Mouse (Mus musculus): ENCODE data around the gene Prss48. TPM values are rescaled to one million over a fixed set of nuclear protein-coding genes. Genes with fewer than 3 reads are reported as not detected.

Gene Prss48
- total RNA-seq, 2 experiments from 2014 or later: not detected

DNA sequence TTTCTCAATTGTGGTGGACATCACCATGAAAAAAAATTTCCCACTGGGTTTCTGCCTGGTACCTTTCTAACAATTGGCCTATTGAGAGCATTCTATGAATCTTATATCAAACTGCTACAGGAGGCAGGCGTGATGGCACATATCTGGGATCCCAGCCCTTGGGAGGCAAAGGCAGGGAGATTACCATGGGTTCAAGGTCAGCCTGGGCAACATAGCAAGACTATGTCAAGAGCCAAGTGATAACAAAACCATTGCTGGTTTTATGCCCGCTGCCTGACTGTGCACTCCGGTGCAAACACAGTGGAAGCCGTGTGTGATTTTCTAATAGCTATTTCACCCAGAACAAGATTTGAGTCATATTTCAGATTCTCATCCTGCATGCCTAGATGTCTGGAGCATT, 51.4 kb downstream of the Prss48 start:
- DNase-seq (ENCODE audit: low spot score): no peak

Other genes starting within 250 kb of the Prss48 start
- 10 to 100 TPM; 50.7 to 54.3 TPM for gene Fam160a1, start 185.2 kb downstream of the Prss48 start, total RNA-seq (2021)
- gene Glt28d2, start 115.0 kb downstream of the Prss48 start, total RNA-seq (2021): 1 to 10 TPM; 6.0 to 9.3 TPM
- gene Gm37240, start 115.0 kb downstream of the Prss48 start, total RNA-seq (2021): 10 to 100 TPM; 30.2 to 34.0 TPM
- gene Sh3d19, start 31.4 kb downstream of the Prss48 start, total RNA-seq (2021): 1 to 10 TPM; 8.0 to 9.2 TPM
- 100 to 1,000 TPM; 426 to 436 TPM for gene Rps3a1, start 140.2 kb upstream of the Prss48 start, total RNA-seq (2021)
- 10 to 100 TPM; 26.3 to 27.3 TPM for gene Lrba, start 222.2 kb upstream of the Prss48 start, total RNA-seq (2021)

Data from gastrocnemius, adult 18-20 months (tissue).